Mouse (Mus musculus) CH12.LX (cell line): ENCODE measurements around the gene Dnah8. TPM values are rescaled to one million over a fixed set of nuclear protein-coding genes. Genes with fewer than 3 reads are reported as not detected.
A peak's percentile ranks its signal among the peaks of the same experiment; 100 is the strongest.

Experiments used
- DNase-seq: peaks from one replicate; pipeline ENCODE4 v3.0.0-alpha.2; 2013; ENCODE audit errors: extremely low read depth
- H3K27ac ChIP-seq: 2 replicates; pipeline ENCODE4 v1.5.1; 2012; ENCODE audit warnings: low read depth, mild to moderate bottlenecking, control low read depth, moderate library complexity; ENCODE audit not compliant: insufficient read depth
- H3K27me3 ChIP-seq: replicated peaks from 2 replicates; pipeline ENCODE3; 2012; ENCODE audit warnings: inconsistent platforms
- H3K36me3 ChIP-seq, 2 experiments: replicated peaks in 1 of 2; 2 replicates each; pipeline versions ENCODE3 to v1.6.1; 2012; ENCODE audit warnings: inconsistent platforms in 1 of 2, low read length in 1 of 2, mild to moderate bottlenecking in 1 of 2, mixed read lengths in 1 of 2, moderate library complexity in 1 of 2; ENCODE audit not compliant: control insufficient read depth in 1 of 2, insufficient read depth in 1 of 2
- H3K4me1 ChIP-seq, 2 experiments: 2 replicates each; pipeline ENCODE4 v1.6.1; 2012; ENCODE audit warnings: inconsistent platforms in 1 of 2, moderate library complexity in 1 of 2; ENCODE audit not compliant: insufficient read depth in 2 of 2, control insufficient read depth in 1 of 2
- H3K4me2 ChIP-seq: 2 replicates; pipeline ENCODE4 v1.6.1; 2012; ENCODE audit warnings: low read depth, mild to moderate bottlenecking, control low read depth; ENCODE audit not compliant: poor library complexity, insufficient read depth, severe bottlenecking
- H3K4me3 ChIP-seq, 3 experiments: fragments of 150-350 bp in 1 of 3; sonication (generic) in 1 of 3; replicated peaks in 1 of 3; 2 replicates each; pipeline versions ENCODE3 to v1.5.1; 2011 to 2012; ENCODE audit warnings: low read depth in 2 of 3, low read length in 2 of 3, mild to moderate bottlenecking in 2 of 3, moderate library complexity in 2 of 3, control low read depth in 1 of 3, improper control_type of control experiment in 1 of 3, inconsistent platforms in 1 of 3, mixed read lengths in 1 of 3; ENCODE audit not compliant: poor library complexity in 1 of 3
- H3K79me2 ChIP-seq: replicated peaks from 2 replicates; pipeline ENCODE4 v1.6.1; 2012; ENCODE audit warnings: mild to moderate bottlenecking, moderate library complexity; ENCODE audit not compliant: control insufficient read depth, poor library complexity, insufficient read depth, severe bottlenecking; ENCODE audit errors: extremely low read depth
- H3K9ac ChIP-seq: 2 replicates; pipeline ENCODE4 v1.6.1; 2012; ENCODE audit warnings: low read depth, mild to moderate bottlenecking, control low read depth, moderate library complexity; ENCODE audit not compliant: insufficient read depth
- H3K9me3 ChIP-seq: replicated peaks from 2 replicates; pipeline ENCODE3; 2012; ENCODE audit warnings: low read length, inconsistent platforms, mixed read lengths
- CHD1 ChIP-seq: IDR thresholded peaks from 2 replicates; pipeline ENCODE4 v1.6.1; 2012; ENCODE audit warnings: low read depth, low read length, improper control_type of control experiment, inconsistent platforms
- CHD2 ChIP-seq: IDR thresholded peaks from 2 replicates; pipeline ENCODE4 v1.6.1; 2011; ENCODE audit warnings: low read length, improper control_type of control experiment
- CTCF ChIP-seq, 2 experiments: IDR thresholded peaks in 1 of 2; conservative IDR thresholded peaks in 1 of 2; 2 replicates each; pipeline ENCODE4 v1.5.1; 2011 to 2012; ENCODE audit warnings: low read depth in 2 of 2, low read length in 2 of 2, improper control_type of control experiment in 1 of 2, inconsistent platforms in 1 of 2, mild to moderate bottlenecking in 1 of 2, moderate library complexity in 1 of 2
- EP300 ChIP-seq: IDR thresholded peaks from 2 replicates; pipeline ENCODE4 v1.6.1; 2011; ENCODE audit warnings: low read length, improper control_type of control experiment
- ETS1 ChIP-seq: conservative IDR thresholded peaks from 2 replicates; pipeline ENCODE4 v1.6.1; 2012; ENCODE audit warnings: low read depth, mild to moderate bottlenecking, inconsistent platforms, low read length, improper control_type of control experiment, moderate library complexity
- JUN ChIP-seq: IDR thresholded peaks from 2 replicates; pipeline ENCODE4 v1.6.1; 2011; ENCODE audit warnings: low read depth, mild to moderate bottlenecking, low read length, improper control_type of control experiment, moderate library complexity; ENCODE audit not compliant: insufficient read depth
- JUND ChIP-seq: conservative IDR thresholded peaks from 2 replicates; pipeline ENCODE4 v1.6.1; 2011; ENCODE audit warnings: low read depth, low read length, improper control_type of control experiment
- KAT2A ChIP-seq: IDR thresholded peaks from 2 replicates; pipeline ENCODE4 v1.6.1; 2012; ENCODE audit warnings: low read length, improper control_type of control experiment, inconsistent platforms; ENCODE audit not compliant: insufficient replicate concordance
- MAX ChIP-seq: IDR thresholded peaks from 2 replicates; pipeline ENCODE4 v1.6.1; 2011; ENCODE audit warnings: low read length, improper control_type of control experiment
- MXI1 ChIP-seq: IDR thresholded peaks from 2 replicates; pipeline ENCODE4 v1.6.1; 2011; ENCODE audit warnings: mild to moderate bottlenecking, low read depth, low read length, improper control_type of control experiment
- NELFE ChIP-seq: IDR thresholded peaks from 2 replicates; pipeline ENCODE4 v1.6.1; 2011; ENCODE audit warnings: low read depth, low read length, improper control_type of control experiment
- NRF1 ChIP-seq: IDR thresholded peaks from 2 replicates; pipeline ENCODE4 v1.6.1; 2014; ENCODE audit warnings: low read depth, mild to moderate bottlenecking, inconsistent platforms, low read length, improper control_type of control experiment, moderate library complexity
- PAX5 ChIP-seq: IDR thresholded peaks from 2 replicates; pipeline ENCODE4 v1.6.1; 2012; ENCODE audit warnings: low read length, inconsistent platforms, mixed read lengths
- POLR2A ChIP-seq: IDR thresholded peaks from 2 replicates; pipeline ENCODE4 v1.6.1; 2011; ENCODE audit warnings: low read depth, mild to moderate bottlenecking, improper control_type of control experiment, low read length
- POLR2AphosphoS2 ChIP-seq: IDR thresholded peaks from 2 replicates; pipeline ENCODE4 v1.6.1; 2011; ENCODE audit warnings: low read depth, low read length, improper control_type of control experiment
- RCOR1 ChIP-seq: conservative IDR thresholded peaks from 2 replicates; pipeline ENCODE4 v1.6.1; 2012; ENCODE audit warnings: low read depth, mild to moderate bottlenecking, inconsistent platforms, low read length, improper control_type of control experiment
- SIN3A ChIP-seq: IDR thresholded peaks from 2 replicates; pipeline ENCODE4 v1.6.1; 2012; ENCODE audit warnings: low read length, improper control_type of control experiment, inconsistent platforms
- SMC3 ChIP-seq: IDR thresholded peaks from 2 replicates; pipeline ENCODE4 v1.6.1; 2011; ENCODE audit warnings: low read depth, low read length, improper control_type of control experiment
- USF1 ChIP-seq: IDR thresholded peaks from 2 replicates; pipeline ENCODE4 v1.6.1; 2014; ENCODE audit warnings: low read depth, mild to moderate bottlenecking, inconsistent platforms, low read length, improper control_type of control experiment
- ZKSCAN1 ChIP-seq: IDR thresholded peaks from 2 replicates; pipeline ENCODE4 v1.6.1; 2012; ENCODE audit warnings: low read depth, inconsistent platforms, low read length, improper control_type of control experiment, borderline replicate concordance
- ZMIZ1 ChIP-seq: IDR thresholded peaks from 2 replicates; pipeline ENCODE4 v1.6.1; 2012; ENCODE audit warnings: low read depth, mild to moderate bottlenecking, inconsistent platforms, low read length, improper control_type of control experiment
- ZNF384 ChIP-seq: IDR thresholded peaks from 2 replicates; pipeline ENCODE4 v1.6.1; 2012; ENCODE audit warnings: low read depth, low read length, improper control_type of control experiment, inconsistent platforms
- dilution Hi-C: fragments of 300-500 bp; cut with MboI; formaldehyde crosslinking; loops from 2 replicates; pipeline ENCODE4 v1.14.3; 2020; ENCODE audit warnings: low sequenced_read_pairs; ENCODE audit not compliant: extremely low pct_unique_long_range_greater_than_20kb, extremely low pct_ligation_motif_present
- in situ Hi-C: fragments of 300-500 bp; cut with MboI; formaldehyde crosslinking; loops from 3 replicates; pipeline ENCODE4 v1.14.3; 2019; ENCODE audit warnings: low sequenced_read_pairs, low pct_ligation_motif_present, low pct_unique_long_range_greater_than_20kb, mixed read lengths
- polyA plus RNA-seq: library from polyadenylated mRNA; unstranded; fragments of >175 nt; gene quantifications from 2 replicates; pipeline ENCODE4 v1.2.1, GENCODE M21; 2012; ENCODE audit warnings: low read depth; ENCODE audit not compliant: insufficient read length
- total RNA-seq, 2 experiments: library from RNA; depleted of rRNA; stranded (reverse); fragments of 300-350 nt in 1 of 2; fragments of >200 nt in 1 of 2; gene quantifications; 2 replicates each; pipeline ENCODE4 v1.2.3; 2012 to 2014

Gene Dnah8
- total and polyA plus RNA-seq, 3 experiments: 0.09 to 0.99 TPM; not detected in 1

DNA sequence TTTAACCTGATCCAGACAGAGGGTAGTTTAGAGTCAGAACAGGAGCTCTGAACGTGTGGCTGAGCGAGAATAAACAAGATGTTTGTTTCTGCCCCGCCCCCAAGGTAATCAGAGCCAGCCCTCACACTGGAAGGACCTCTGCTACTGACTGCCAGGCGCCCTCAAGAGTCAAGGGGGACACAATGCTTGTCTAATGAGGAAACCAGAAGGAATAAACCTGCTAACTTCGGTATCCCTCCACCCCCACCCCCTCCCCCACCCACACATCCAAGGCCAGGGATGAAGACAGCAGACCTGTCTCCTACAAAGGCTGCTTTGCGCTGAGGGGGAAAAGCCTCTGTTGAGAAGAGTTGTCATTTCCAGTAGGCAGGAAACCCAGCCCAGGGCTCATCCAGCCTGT, 29.3 kb upstream of the Dnah8 start:
- no peak overlapping the region for H3K4me2 ChIP-seq
- peaks cover 0 to 39% of the 10 kb centered on the region in 2 experiments; a peak in 3 of 4 replicates for H3K4me1 ChIP-seq
- dilution Hi-C loops (no loop called here), in situ Hi-C loops (no loop called here)
- no peak for DNase-seq
- TF ChIP-seq USF1: no peak
- TF ChIP-seq KAT2A: no peak
- 0 out of 2 replicates have a peak, but pooled peaks have one; percentile 20 for TF ChIP-seq CHD2
- no peak for TF ChIP-seq JUN
- TF ChIP-seq CTCF (conservative IDR thresholded peaks at IDR 0.05 in 1 of 2, IDR thresholded peaks at IDR 0.05 in 1 of 2; ENCODE audit: low read depth in 2 of 2, low read length in 2 of 2): no peak
- TF ChIP-seq NELFE: no peak
- no peaks in the 10 kb centered on the region for H3K27me3 ChIP-seq
- H3K27ac ChIP-seq: no peak overlapping the region
- H3K79me2 ChIP-seq: no peaks in the 10 kb centered on the region
- H3K9me3 ChIP-seq: no peaks in the 10 kb centered on the region
- H3K9ac ChIP-seq: no peak overlapping the region
- H3K36me3 ChIP-seq: peaks cover 45 to 78% of the 10 kb centered on the region in 2 experiments
- no peak overlapping the region for H3K4me3 ChIP-seq

DNA sequence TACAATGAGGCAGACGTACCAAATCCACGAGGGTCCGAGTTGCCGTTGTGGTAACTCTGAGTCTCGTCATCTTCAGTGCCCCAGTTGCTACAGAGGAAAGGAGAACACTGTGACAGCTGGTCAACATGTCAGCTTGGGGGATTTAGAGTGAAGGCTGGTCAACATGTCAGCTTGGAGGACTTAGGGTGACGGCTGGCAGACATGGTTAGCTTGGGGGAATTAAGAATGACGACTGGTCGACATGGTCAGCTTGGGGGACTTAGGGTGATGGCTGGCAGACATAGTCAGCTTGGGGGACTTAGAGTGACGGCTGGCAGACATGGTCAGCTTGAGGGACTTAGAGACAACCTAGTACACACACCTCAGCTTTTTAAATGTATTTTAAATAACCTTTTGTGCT, 26.4 kb upstream of the Dnah8 start:
- H3K79me2 ChIP-seq: no peaks in the 10 kb centered on the region
- H3K4me2 ChIP-seq: no peak overlapping the region
- no peaks in the 10 kb centered on the region for H3K27me3 ChIP-seq
- H3K4me1 ChIP-seq: peaks cover 0 to 18% of the 10 kb centered on the region in 2 experiments; a peak in 3 of 4 replicates
- H3K4me3 ChIP-seq: no peak overlapping the region
- peaks cover 64 to 87% of the 10 kb centered on the region in 2 experiments for H3K36me3 ChIP-seq
- DNase-seq: no peak
- dilution Hi-C loops: no loop called here
- TF ChIP-seq NRF1: no peak
- TF ChIP-seq JUND: no peak
- no peak for TF ChIP-seq POLR2AphosphoS2
- no peak for TF ChIP-seq MXI1
- no peak for TF ChIP-seq ZKSCAN1
- no peak for TF ChIP-seq SIN3A
- no peak for TF ChIP-seq EP300
- TF ChIP-seq ZMIZ1: no peak
- TF ChIP-seq MAX: no peak
- TF ChIP-seq CTCF (conservative IDR thresholded peaks at IDR 0.05 in 1 of 2, IDR thresholded peaks at IDR 0.05 in 1 of 2; ENCODE audit: low read depth in 2 of 2, low read length in 2 of 2): no peak
- no peak for TF ChIP-seq ZNF384
- no peak for TF ChIP-seq JUN
- no peak for TF ChIP-seq ETS1
- TF ChIP-seq POLR2A: no peak
- no peak for TF ChIP-seq PAX5
- TF ChIP-seq SMC3: no peak
- no peak for TF ChIP-seq NELFE
- no peak for TF ChIP-seq CHD1
- TF ChIP-seq RCOR1: no peak
- TF ChIP-seq, all 38 proteins: peak for 0
- in situ Hi-C loops: no loop called here
- no peak overlapping the region for H3K9ac ChIP-seq
- no peak overlapping the region for H3K27ac ChIP-seq
- no peaks in the 10 kb centered on the region for H3K9me3 ChIP-seq
